Mouse (Mus musculus) CH12.LX (cell line): Measurements from ENCODE around the gene Podxl2. TPM values are rescaled to one million over a fixed set of nuclear protein-coding genes. Genes with fewer than 3 reads are reported as not detected.

Experiments
- DNase-seq: peaks from one replicate; pipeline ENCODE4 v3.0.0-alpha.2; 2013; ENCODE audit errors: extremely low read depth
- H3K27ac ChIP-seq: 2 replicates; pipeline ENCODE4 v1.5.1; 2012; ENCODE audit warnings: low read depth, mild to moderate bottlenecking, control low read depth, moderate library complexity; ENCODE audit not compliant: insufficient read depth
- H3K27me3 ChIP-seq: replicated peaks from 2 replicates; pipeline ENCODE3; 2012; ENCODE audit warnings: inconsistent platforms
- H3K36me3 ChIP-seq, 2 experiments: replicated peaks in 1 of 2; 2 replicates each; pipeline versions ENCODE3 to v1.6.1; 2012; ENCODE audit warnings: inconsistent platforms in 1 of 2, low read length in 1 of 2, mild to moderate bottlenecking in 1 of 2, mixed read lengths in 1 of 2, moderate library complexity in 1 of 2; ENCODE audit not compliant: control insufficient read depth in 1 of 2, insufficient read depth in 1 of 2
- H3K4me1 ChIP-seq, 2 experiments: 2 replicates each; pipeline ENCODE4 v1.6.1; 2012; ENCODE audit warnings: inconsistent platforms in 1 of 2, moderate library complexity in 1 of 2; ENCODE audit not compliant: insufficient read depth in 2 of 2, control insufficient read depth in 1 of 2
- H3K4me2 ChIP-seq: 2 replicates; pipeline ENCODE4 v1.6.1; 2012; ENCODE audit warnings: low read depth, mild to moderate bottlenecking, control low read depth; ENCODE audit not compliant: poor library complexity, insufficient read depth, severe bottlenecking
- H3K4me3 ChIP-seq, 3 experiments: fragments of 150-350 bp in 1 of 3; sonication (generic) in 1 of 3; replicated peaks in 1 of 3; 2 replicates each; pipeline versions ENCODE3 to v1.5.1; 2011 to 2012; ENCODE audit warnings: low read depth in 2 of 3, low read length in 2 of 3, mild to moderate bottlenecking in 2 of 3, moderate library complexity in 2 of 3, control low read depth in 1 of 3, improper control_type of control experiment in 1 of 3, inconsistent platforms in 1 of 3, mixed read lengths in 1 of 3; ENCODE audit not compliant: poor library complexity in 1 of 3
- H3K79me2 ChIP-seq: replicated peaks from 2 replicates; pipeline ENCODE4 v1.6.1; 2012; ENCODE audit warnings: mild to moderate bottlenecking, moderate library complexity; ENCODE audit not compliant: control insufficient read depth, poor library complexity, insufficient read depth, severe bottlenecking; ENCODE audit errors: extremely low read depth
- H3K9ac ChIP-seq: 2 replicates; pipeline ENCODE4 v1.6.1; 2012; ENCODE audit warnings: low read depth, mild to moderate bottlenecking, control low read depth, moderate library complexity; ENCODE audit not compliant: insufficient read depth
- H3K9me3 ChIP-seq: replicated peaks from 2 replicates; pipeline ENCODE3; 2012; ENCODE audit warnings: low read length, inconsistent platforms, mixed read lengths
- BHLHE40 ChIP-seq: IDR thresholded peaks from 2 replicates; pipeline ENCODE4 v1.6.1; 2011; ENCODE audit warnings: mild to moderate bottlenecking, low read depth, low read length, improper control_type of control experiment
- CHD1 ChIP-seq: IDR thresholded peaks from 2 replicates; pipeline ENCODE4 v1.6.1; 2012; ENCODE audit warnings: low read depth, low read length, improper control_type of control experiment, inconsistent platforms
- CHD2 ChIP-seq: IDR thresholded peaks from 2 replicates; pipeline ENCODE4 v1.6.1; 2011; ENCODE audit warnings: low read length, improper control_type of control experiment
- CTCF ChIP-seq, 2 experiments: IDR thresholded peaks in 1 of 2; conservative IDR thresholded peaks in 1 of 2; 2 replicates each; pipeline ENCODE4 v1.5.1; 2011 to 2012; ENCODE audit warnings: low read depth in 2 of 2, low read length in 2 of 2, improper control_type of control experiment in 1 of 2, inconsistent platforms in 1 of 2, mild to moderate bottlenecking in 1 of 2, moderate library complexity in 1 of 2
- E2F4 ChIP-seq: IDR thresholded peaks from 2 replicates; pipeline ENCODE4 v1.6.1; 2011; ENCODE audit warnings: low read depth, low read length, improper control_type of control experiment; ENCODE audit not compliant: insufficient replicate concordance
- ELF1 ChIP-seq: IDR thresholded peaks from 2 replicates; pipeline ENCODE4 v1.6.1; 2014; ENCODE audit warnings: low read depth, mild to moderate bottlenecking, inconsistent platforms, low read length, improper control_type of control experiment
- EP300 ChIP-seq: IDR thresholded peaks from 2 replicates; pipeline ENCODE4 v1.6.1; 2011; ENCODE audit warnings: low read length, improper control_type of control experiment
- ETS1 ChIP-seq: conservative IDR thresholded peaks from 2 replicates; pipeline ENCODE4 v1.6.1; 2012; ENCODE audit warnings: low read depth, mild to moderate bottlenecking, inconsistent platforms, low read length, improper control_type of control experiment, moderate library complexity
- GABPA ChIP-seq: IDR thresholded peaks from 2 replicates; pipeline ENCODE4 v1.6.1; 2012; ENCODE audit warnings: low read depth, low read length, improper control_type of control experiment, inconsistent platforms; ENCODE audit not compliant: insufficient replicate concordance
- HCFC1 ChIP-seq: IDR thresholded peaks from 2 replicates; pipeline ENCODE4 v1.6.1; 2012; ENCODE audit warnings: low read depth, mild to moderate bottlenecking, inconsistent platforms, low read length, improper control_type of control experiment
- IRF4 ChIP-seq: IDR thresholded peaks from 2 replicates; pipeline ENCODE4 v1.6.1; 2014; ENCODE audit warnings: low read depth, mild to moderate bottlenecking, inconsistent platforms, low read length, improper control_type of control experiment
- JUN ChIP-seq: IDR thresholded peaks from 2 replicates; pipeline ENCODE4 v1.6.1; 2011; ENCODE audit warnings: low read depth, mild to moderate bottlenecking, low read length, improper control_type of control experiment, moderate library complexity; ENCODE audit not compliant: insufficient read depth
- JUND ChIP-seq: conservative IDR thresholded peaks from 2 replicates; pipeline ENCODE4 v1.6.1; 2011; ENCODE audit warnings: low read depth, low read length, improper control_type of control experiment
- KAT2A ChIP-seq: IDR thresholded peaks from 2 replicates; pipeline ENCODE4 v1.6.1; 2012; ENCODE audit warnings: low read length, improper control_type of control experiment, inconsistent platforms; ENCODE audit not compliant: insufficient replicate concordance
- MAFK ChIP-seq: IDR thresholded peaks from 2 replicates; pipeline ENCODE4 v1.6.1; 2011; ENCODE audit warnings: low read length, improper control_type of control experiment; ENCODE audit not compliant: insufficient replicate concordance
- MAX ChIP-seq: IDR thresholded peaks from 2 replicates; pipeline ENCODE4 v1.6.1; 2011; ENCODE audit warnings: low read length, improper control_type of control experiment
- MAZ ChIP-seq: IDR thresholded peaks from 2 replicates; pipeline ENCODE4 v1.6.1; 2012; ENCODE audit warnings: low read depth, mild to moderate bottlenecking, inconsistent platforms, low read length, improper control_type of control experiment, moderate library complexity
- MEF2A ChIP-seq: IDR thresholded peaks from 2 replicates; pipeline ENCODE4 v1.6.1; 2014; ENCODE audit warnings: low read depth, mild to moderate bottlenecking, inconsistent platforms, low read length, improper control_type of control experiment, borderline replicate concordance
- MXI1 ChIP-seq: IDR thresholded peaks from 2 replicates; pipeline ENCODE4 v1.6.1; 2011; ENCODE audit warnings: mild to moderate bottlenecking, low read depth, low read length, improper control_type of control experiment
- MYC ChIP-seq: IDR thresholded peaks from 2 replicates; pipeline ENCODE4 v1.6.1; 2011; ENCODE audit warnings: low read depth, mild to moderate bottlenecking, improper control_type of control experiment, low read length
- NELFE ChIP-seq: IDR thresholded peaks from 2 replicates; pipeline ENCODE4 v1.6.1; 2011; ENCODE audit warnings: low read depth, low read length, improper control_type of control experiment
- NRF1 ChIP-seq: IDR thresholded peaks from 2 replicates; pipeline ENCODE4 v1.6.1; 2014; ENCODE audit warnings: low read depth, mild to moderate bottlenecking, inconsistent platforms, low read length, improper control_type of control experiment, moderate library complexity
- PAX5 ChIP-seq: IDR thresholded peaks from 2 replicates; pipeline ENCODE4 v1.6.1; 2012; ENCODE audit warnings: low read length, inconsistent platforms, mixed read lengths
- POLR2A ChIP-seq: IDR thresholded peaks from 2 replicates; pipeline ENCODE4 v1.6.1; 2011; ENCODE audit warnings: low read depth, mild to moderate bottlenecking, improper control_type of control experiment, low read length
- POLR2AphosphoS2 ChIP-seq: IDR thresholded peaks from 2 replicates; pipeline ENCODE4 v1.6.1; 2011; ENCODE audit warnings: low read depth, low read length, improper control_type of control experiment
- RAD21 ChIP-seq: IDR thresholded peaks from 2 replicates; pipeline ENCODE4 v1.6.1; 2011; ENCODE audit warnings: low read depth, mild to moderate bottlenecking, low read length, improper control_type of control experiment, moderate library complexity
- RCOR1 ChIP-seq: conservative IDR thresholded peaks from 2 replicates; pipeline ENCODE4 v1.6.1; 2012; ENCODE audit warnings: low read depth, mild to moderate bottlenecking, inconsistent platforms, low read length, improper control_type of control experiment
- SIN3A ChIP-seq: IDR thresholded peaks from 2 replicates; pipeline ENCODE4 v1.6.1; 2012; ENCODE audit warnings: low read length, improper control_type of control experiment, inconsistent platforms
- SMC3 ChIP-seq: IDR thresholded peaks from 2 replicates; pipeline ENCODE4 v1.6.1; 2011; ENCODE audit warnings: low read depth, low read length, improper control_type of control experiment
- TBP ChIP-seq: conservative IDR thresholded peaks from 2 replicates; pipeline ENCODE4 v1.6.1; 2011; ENCODE audit warnings: low read depth, low read length, improper control_type of control experiment
- TCF12 ChIP-seq: IDR thresholded peaks from 2 replicates; pipeline ENCODE4 v1.6.1; 2014; ENCODE audit warnings: low read depth, mild to moderate bottlenecking, inconsistent platforms, low read length, improper control_type of control experiment
- UBTF ChIP-seq: IDR thresholded peaks from 2 replicates; pipeline ENCODE4 v1.6.1; 2012; ENCODE audit warnings: low read depth, mild to moderate bottlenecking, inconsistent platforms, low read length, improper control_type of control experiment, moderate library complexity
- USF1 ChIP-seq: IDR thresholded peaks from 2 replicates; pipeline ENCODE4 v1.6.1; 2014; ENCODE audit warnings: low read depth, mild to moderate bottlenecking, inconsistent platforms, low read length, improper control_type of control experiment
- USF2 ChIP-seq: conservative IDR thresholded peaks from 2 replicates; pipeline ENCODE4 v1.6.1; 2011; ENCODE audit warnings: low read depth, low read length, improper control_type of control experiment
- ZC3H11A ChIP-seq: IDR thresholded peaks from 2 replicates; pipeline ENCODE4 v1.6.1; 2012; ENCODE audit warnings: low read depth, mild to moderate bottlenecking, inconsistent platforms, low read length, improper control_type of control experiment
- ZKSCAN1 ChIP-seq: IDR thresholded peaks from 2 replicates; pipeline ENCODE4 v1.6.1; 2012; ENCODE audit warnings: low read depth, inconsistent platforms, low read length, improper control_type of control experiment, borderline replicate concordance
- ZMIZ1 ChIP-seq: IDR thresholded peaks from 2 replicates; pipeline ENCODE4 v1.6.1; 2012; ENCODE audit warnings: low read depth, mild to moderate bottlenecking, inconsistent platforms, low read length, improper control_type of control experiment
- ZNF384 ChIP-seq: IDR thresholded peaks from 2 replicates; pipeline ENCODE4 v1.6.1; 2012; ENCODE audit warnings: low read depth, low read length, improper control_type of control experiment, inconsistent platforms
- dilution Hi-C: fragments of 300-500 bp; cut with MboI; formaldehyde crosslinking; loops from 2 replicates; pipeline ENCODE4 v1.14.3; 2020; ENCODE audit warnings: low sequenced_read_pairs; ENCODE audit not compliant: extremely low pct_unique_long_range_greater_than_20kb, extremely low pct_ligation_motif_present
- in situ Hi-C: fragments of 300-500 bp; cut with MboI; formaldehyde crosslinking; loops from 3 replicates; pipeline ENCODE4 v1.14.3; 2019; ENCODE audit warnings: low sequenced_read_pairs, low pct_ligation_motif_present, low pct_unique_long_range_greater_than_20kb, mixed read lengths
- polyA plus RNA-seq: library from polyadenylated mRNA; unstranded; fragments of >175 nt; gene quantifications from 2 replicates; pipeline ENCODE4 v1.2.1, GENCODE M21; 2012; ENCODE audit warnings: low read depth; ENCODE audit not compliant: insufficient read length
- total RNA-seq, 2 experiments: library from RNA; depleted of rRNA; stranded (reverse); fragments of 300-350 nt in 1 of 2; fragments of >200 nt in 1 of 2; gene quantifications; 2 replicates each; pipeline ENCODE4 v1.2.3; 2012 to 2014

Podxl2 gene
- total and polyA plus RNA-seq, 3 experiments = 0.79 to 0.93 (median 0.81) TPM

- Histone ChIP-seq H3K9ac (no peak overlapping the region), H3K36me3 (peaks cover 47 to 56% of the 10 kb centered on the region in 2 experiments), H3K9me3 (no peaks in the 10 kb centered on the region), H3K27me3 (no peaks in the 10 kb centered on the region), H3K27ac (peak overlapping the region; percentile 95), H3K79me2 (no peaks in the 10 kb centered on the region), H3K4me1 (peaks cover 49 to 80% of the 10 kb centered on the region in 2 experiments), H3K4me2 (no peak overlapping the region), H3K4me3 (no peak overlapping the region)
- in situ Hi-C loops (loop anchor here (5.0 kb wide), 1 partner anchor 94 kb away; no protein-coding TSS in a partner anchor), dilution Hi-C loops (no loop called here)
- DNase-seq = peak; percentile 60
- TF ChIP-seq JUN (no peak), POLR2AphosphoS2 (no peak), MAX (0 out of 2 replicates have a peak, but pooled peaks have one; percentile 17), BHLHE40 (no peak), MYC (no peak), ZMIZ1 (no peak), MEF2A (0 out of 2 replicates have a peak, but pooled peaks have one; percentile 23), CTCF (conservative IDR thresholded peaks at IDR 0.05 in 1 of 2, IDR thresholded peaks at IDR 0.05 in 1 of 2; ENCODE audit: low read depth in 2 of 2, low read length in 2 of 2) (peak in 1 of 2 experiments; percentile 61; a peak in 2 of 4 replicates), MAZ (no peak), ZNF384 (no peak), GABPA (no peak), ETS1 (no peak), TBP (no peak), UBTF (no peak), IRF4 (peak; percentile 55), ELF1 (no peak), SIN3A (no peak), RAD21 (peak; percentile 63), SMC3 (peak; percentile 62), E2F4 (no peak), CHD2 (no peak), POLR2A (no peak), HCFC1 (no peak), NELFE (no peak), TCF12 (peak; percentile 27; the same call in 1 of the 2 replicates), EP300 (no peak), MAFK (no peak), PAX5 (no peak), USF2 (no peak), KAT2A (no peak), USF1 (no peak), ZKSCAN1 (no peak), MXI1 (peak; percentile 34; the same call in 1 of the 2 replicates), CHD1 (no peak), NRF1 (no peak), JUND (no peak), ZC3H11A (no peak), RCOR1 (no peak)
Measured at GRCm38 (mm10) chr6:88826545-88826944, 48.3 kb downstream of the Podxl2 start.
